In the genomic region with DNA sequence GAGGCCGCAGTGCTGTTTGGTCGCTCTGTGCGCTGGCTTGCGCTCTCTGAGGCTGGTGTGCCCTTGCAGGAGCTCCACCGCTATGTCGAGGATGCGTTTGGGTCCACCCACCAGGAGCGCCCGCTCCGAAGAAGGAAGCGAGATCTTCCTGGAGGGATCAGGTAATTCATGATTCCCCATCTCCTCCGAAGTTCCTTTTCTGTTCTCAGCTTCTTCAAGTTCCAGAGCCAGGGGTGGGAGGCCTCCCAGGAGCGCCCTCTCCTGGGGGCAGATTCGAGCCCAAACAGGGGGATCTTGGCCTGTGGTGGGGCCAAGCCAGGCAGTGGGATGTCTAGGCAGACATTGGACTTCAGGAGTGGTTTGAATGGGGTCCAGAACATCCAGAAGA, we compare ENCODE assay signal across 8 mouse cellular contexts. TPM values are rescaled to one million over a fixed set of nuclear protein-coding genes. Genes with fewer than 3 reads are reported as not detected.
DNase-seq lines count a peak whose midpoint lies in the region; ATAC-seq lines count a peak whose summit lies in the region.

No protein-coding gene starts in this region.

- H3K27me3 ChIP-seq in heart, embryonic 15.5 days: peaks cover 13% of the 10 kb centered on the region; the same call in 1 of the 2 replicates
- H3K27me3 ChIP-seq in limb, embryonic 12.5 days: peaks cover 16% of the 10 kb centered on the region
- H3K27me3 ChIP-seq in midbrain, embryonic 12.5 days: peaks cover 27% of the 10 kb centered on the region

- peak overlapping the region; percentile 50 for H3K4me3 ChIP-seq in heart, embryonic 15.5 days
- H3K4me3 ChIP-seq in limb, embryonic 12.5 days (replicated peaks): peak overlapping the region; percentile 40
- peak overlapping the region; percentile 48; the same call in 1 of the 2 replicates for H3K4me3 ChIP-seq in midbrain, embryonic 12.5 days

- no peaks in the 10 kb centered on the region for H3K9me3 ChIP-seq in heart, embryonic 15.5 days (replicated peaks)
- H3K9me3 ChIP-seq in limb, embryonic 12.5 days: peaks cover 4% of the 10 kb centered on the region; the same call in 1 of the 2 replicates
- no peaks in the 10 kb centered on the region for H3K9me3 ChIP-seq in midbrain, embryonic 12.5 days

- WGBS in heart, embryonic 15.5 days: 18% methylated on average over 14 of the region's 14 CpGs
- 13% methylated on average over 14 of the region's 14 CpGs for WGBS in limb, embryonic 12.5 days
- 12% methylated on average over 14 of the region's 14 CpGs for WGBS in midbrain, embryonic 12.5 days

- H3K4me2 ChIP-seq in heart, embryonic 15.5 days: peak overlapping the region; percentile 74
- H3K4me2 ChIP-seq in limb, embryonic 12.5 days: peak overlapping the region; percentile 57
- peak overlapping the region; percentile 63 for H3K4me2 ChIP-seq in midbrain, embryonic 12.5 days (replicated peaks)

- peak; percentile 52 for DNase-seq in CD4-positive helper T cell, adult 2 months (ENCODE audit: low read depth, low spot score)
- peak; percentile 35 for DNase-seq in adrenal gland, adult 8-10 months
- DNase-seq in thymus, postnatal 4 days: peak; percentile 84
- no peak for DNase-seq in layer of hippocampus, adult 18-20 months (ENCODE audit: low spot score in 2 of 2)
- no peak for DNase-seq in layer of hippocampus, postnatal 25 days (ENCODE audit: extremely low spot score in 1 of 2, low spot score in 1 of 2)

- H3K27ac ChIP-seq in heart, embryonic 15.5 days: peak overlapping the region; percentile 93
- H3K27ac ChIP-seq in limb, embryonic 12.5 days: peak overlapping the region; percentile 87; the same call in 1 of the 2 replicates
- H3K27ac ChIP-seq in midbrain, embryonic 12.5 days (replicated peaks): no peak overlapping the region

- H3K4me1 ChIP-seq in heart, embryonic 15.5 days (replicated peaks): peaks cover 33% of the 10 kb centered on the region
- peaks cover 37% of the 10 kb centered on the region for H3K4me1 ChIP-seq in limb, embryonic 12.5 days (replicated peaks)
- peaks cover 6% of the 10 kb centered on the region for H3K4me1 ChIP-seq in midbrain, embryonic 12.5 days

- ATAC-seq in heart, embryonic 15.5 days (replicated peaks; ENCODE audit: insufficient number of reproducible peaks, insufficient read depth, low FRiP score, low read depth): no peak
- no peak for ATAC-seq in limb, embryonic 12.5 days (ENCODE audit: insufficient number of reproducible peaks, insufficient read depth, low FRiP score, low TSS enrichment, low read depth)
- ATAC-seq in midbrain, embryonic 12.5 days (ENCODE audit: low FRiP score, low read depth): no peak

- H3K9ac ChIP-seq in heart, embryonic 15.5 days: peak overlapping the region; percentile 36
- 0 out of 2 replicates have a peak overlapping the region, but pooled peaks have one; percentile 34 for H3K9ac ChIP-seq in limb, embryonic 12.5 days (replicated peaks)
- no peak overlapping the region for H3K9ac ChIP-seq in midbrain, embryonic 12.5 days (replicated peaks)

- H3K36me3 ChIP-seq in heart, embryonic 15.5 days: no peaks in the 10 kb centered on the region
- H3K36me3 ChIP-seq in limb, embryonic 12.5 days: no peaks in the 10 kb centered on the region
- H3K36me3 ChIP-seq in midbrain, embryonic 12.5 days: no peaks in the 10 kb centered on the region

RNA-seq across cellular contexts. Expression of a gene that starts 0.6 kb away (rescaled TPM):
- total RNA-seq in adrenal gland, adult 8-10 months (2022): 10 to 100 TPM; 17.8 to 92.8 (median 47.9) TPM
- polyA plus RNA-seq in heart, embryonic 15.5 days (2015; fragmentation: Nextera tagmentation; extraction: Ambion mirVana): 3.4 and 3.6 TPM in 2 replicates
- polyA plus RNA-seq in limb, embryonic 12.5 days (2016; fragmentation: Nextera tagmentation; extraction: Ambion mirVana): 4.3 and 5.2 TPM in 2 replicates
- 2.2 and 3.4 TPM in 2 replicates for polyA plus RNA-seq in midbrain, embryonic 12.5 days (2016; fragmentation: Nextera tagmentation; extraction: Ambion mirVana)
- total RNA-seq in layer of hippocampus, adult 18-20 months (2021): 1 to 10 TPM; 4.1 to 4.2 TPM
- 1 to 10 TPM; 3.1 to 3.2 TPM for total RNA-seq in layer of hippocampus, postnatal 25 days (2021)

RNA-seq across cellular contexts. Expression of a gene that starts 3.2 kb away (rescaled TPM):
- 100 to 1,000 TPM; 302 to 612 (median 463) TPM for total RNA-seq in adrenal gland, adult 8-10 months (2022)
- polyA plus RNA-seq in heart, embryonic 15.5 days (2015; fragmentation: Nextera tagmentation; extraction: Ambion mirVana): 71.5 and 108 TPM in 2 replicates
- 58.4 and 59.0 TPM in 2 replicates for polyA plus RNA-seq in limb, embryonic 12.5 days (2016; fragmentation: Nextera tagmentation; extraction: Ambion mirVana)
- polyA plus RNA-seq in midbrain, embryonic 12.5 days (2016; fragmentation: Nextera tagmentation; extraction: Ambion mirVana): 33.9 and 46.5 TPM in 2 replicates
- 1 to 10 TPM; 2.1 to 2.3 TPM for total RNA-seq in layer of hippocampus, adult 18-20 months (2021)
- 1 to 10 TPM; 2.2 to 2.5 TPM for total RNA-seq in layer of hippocampus, postnatal 25 days (2021)

RNA-seq across cellular contexts. Expression of a gene that starts 27.7 kb away (rescaled TPM):
- 10 to 100 TPM; 36.3 to 60.3 (median 52.9) TPM for total RNA-seq in adrenal gland, adult 8-10 months (2022)
- 6.6 and 8.0 TPM in 2 replicates for polyA plus RNA-seq in heart, embryonic 15.5 days (2015; fragmentation: Nextera tagmentation; extraction: Ambion mirVana)
- 5.0 and 6.0 TPM in 2 replicates for polyA plus RNA-seq in limb, embryonic 12.5 days (2016; fragmentation: Nextera tagmentation; extraction: Ambion mirVana)
- 4.4 and 4.9 TPM in 2 replicates for polyA plus RNA-seq in midbrain, embryonic 12.5 days (2016; fragmentation: Nextera tagmentation; extraction: Ambion mirVana)
- total RNA-seq in layer of hippocampus, adult 18-20 months (2021): 10 to 100 TPM; 21.8 to 22.4 TPM
- 10 to 100 TPM; 22.5 to 24.6 TPM for total RNA-seq in layer of hippocampus, postnatal 25 days (2021)

RNA-seq across cellular contexts. Expression of a gene that starts 27.9 kb away (rescaled TPM):
- total RNA-seq in adrenal gland, adult 8-10 months (2022): under 1 TPM in 1 of 4 experiments, not detected in 3; 0.78 TPM
- polyA plus RNA-seq in heart, embryonic 15.5 days (2015; fragmentation: Nextera tagmentation; extraction: Ambion mirVana): 0.65 and 0.76 TPM in 2 replicates
- 0.41 and 0.65 TPM in 2 replicates for polyA plus RNA-seq in limb, embryonic 12.5 days (2016; fragmentation: Nextera tagmentation; extraction: Ambion mirVana)
- 0.34 and 0.42 TPM in 2 replicates for polyA plus RNA-seq in midbrain, embryonic 12.5 days (2016; fragmentation: Nextera tagmentation; extraction: Ambion mirVana)
- not detected for total RNA-seq in layer of hippocampus, adult 18-20 months (2021)
- not detected for total RNA-seq in layer of hippocampus, postnatal 25 days (2021)

RNA-seq across cellular contexts. Expression of a gene that starts 46.2 kb away (rescaled TPM):
- total RNA-seq in adrenal gland, adult 8-10 months (2022): 1 to 10 TPM in 3 of 4 experiments, under 1 TPM in 1; 0.78 to 1.4 (median 1.2) TPM
- 0.21 and 0.27 TPM in 2 replicates for polyA plus RNA-seq in heart, embryonic 15.5 days (2015; fragmentation: Nextera tagmentation; extraction: Ambion mirVana)
- 0.35 and 0.37 TPM in 2 replicates for polyA plus RNA-seq in limb, embryonic 12.5 days (2016; fragmentation: Nextera tagmentation; extraction: Ambion mirVana)
- 0.60 and 1.0 TPM in 2 replicates for polyA plus RNA-seq in midbrain, embryonic 12.5 days (2016; fragmentation: Nextera tagmentation; extraction: Ambion mirVana)
- 10 to 100 TPM; 10.6 to 10.7 TPM for total RNA-seq in layer of hippocampus, adult 18-20 months (2021)
- 10 to 100 TPM; 11.2 to 12.7 TPM for total RNA-seq in layer of hippocampus, postnatal 25 days (2021)

Comparison
In these comparisons a context has a peak if more than half of its experiments do, and no peak if none do; other contexts are left out.
1. DNase-seq: peak in CD4-positive helper T cell, adult 2 months (single experiment), adrenal gland, adult 8-10 months (single experiment) and thymus, postnatal 4 days (single experiment); none in layer of hippocampus, adult 18-20 months (0 of 2) and layer of hippocampus, postnatal 25 days (0 of 2).
2. RNA of a gene that starts 3.2 kb away (total RNA-seq): 302 to 612 TPM in adrenal gland, adult 8-10 months; 2.2 to 2.5 TPM in layer of hippocampus, postnatal 25 days and 2.1 to 2.3 TPM in layer of hippocampus, adult 18-20 months; every median in the first group is over 10 times any median in the second.
3. Peak in every context shown above with its lines, with median percentiles within 50 percentile points of each other: H3K4me2 ChIP-seq and H3K4me3 ChIP-seq.